Mouse (Mus musculus) kidney, adult 2 months (tissue): Measurements from ENCODE around the gene Eri3.

ENCODE experiments used
- CTCF ChIP-seq: fragments of 200-500 bp; conservative IDR thresholded peaks from 2 replicates; pipeline ENCODE4 v1.5.1; 2011; ENCODE audit warnings: low read depth, mild to moderate bottlenecking, control low read depth, low read length, moderate library complexity, mixed read lengths; ENCODE audit not compliant: insufficient read depth, insufficient read length
- POLR2A ChIP-seq: fragments of 200-500 bp; IDR thresholded peaks from one replicate; pipeline ENCODE4 v1.6.1; 2011; ENCODE audit warnings: low read depth, low read length, control low read depth

DNA sequence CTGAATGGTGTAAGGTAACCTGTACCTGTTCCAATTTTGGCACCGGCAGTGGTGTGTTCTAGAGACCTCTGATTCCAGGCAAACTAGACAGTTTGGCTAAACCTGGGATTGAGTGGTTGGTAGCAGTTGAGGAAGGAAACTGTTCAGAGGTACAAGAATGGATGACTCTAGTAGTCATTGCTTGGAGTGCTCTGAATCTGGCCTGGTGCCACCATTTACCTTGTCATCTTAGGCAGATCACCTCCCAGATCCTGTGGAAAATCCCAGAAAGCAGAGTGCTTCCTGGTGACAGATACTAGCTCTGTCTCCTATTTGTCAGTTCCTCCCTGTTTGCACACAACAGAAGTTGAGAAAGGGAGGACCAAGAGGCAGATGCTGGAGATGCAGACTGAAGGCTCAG, 27.4 kb downstream of the Eri3 start:
- no peak for TF ChIP-seq CTCF
- TF ChIP-seq POLR2A = no peak
